Mouse (Mus musculus) CH12.LX (cell line): ENCODE results near the gene Cbr2.

Experiments
- CTCF ChIP-seq, 2 experiments: IDR thresholded peaks in 1 of 2; conservative IDR thresholded peaks in 1 of 2; 2 replicates each; pipeline ENCODE4 v1.5.1; 2011 to 2012; ENCODE audit warnings: low read depth in 2 of 2, low read length in 2 of 2, improper control_type of control experiment in 1 of 2, inconsistent platforms in 1 of 2, mild to moderate bottlenecking in 1 of 2, moderate library complexity in 1 of 2
- POLR2A ChIP-seq: IDR thresholded peaks from 2 replicates; pipeline ENCODE4 v1.6.1; 2011; ENCODE audit warnings: low read depth, mild to moderate bottlenecking, improper control_type of control experiment, low read length

DNA sequence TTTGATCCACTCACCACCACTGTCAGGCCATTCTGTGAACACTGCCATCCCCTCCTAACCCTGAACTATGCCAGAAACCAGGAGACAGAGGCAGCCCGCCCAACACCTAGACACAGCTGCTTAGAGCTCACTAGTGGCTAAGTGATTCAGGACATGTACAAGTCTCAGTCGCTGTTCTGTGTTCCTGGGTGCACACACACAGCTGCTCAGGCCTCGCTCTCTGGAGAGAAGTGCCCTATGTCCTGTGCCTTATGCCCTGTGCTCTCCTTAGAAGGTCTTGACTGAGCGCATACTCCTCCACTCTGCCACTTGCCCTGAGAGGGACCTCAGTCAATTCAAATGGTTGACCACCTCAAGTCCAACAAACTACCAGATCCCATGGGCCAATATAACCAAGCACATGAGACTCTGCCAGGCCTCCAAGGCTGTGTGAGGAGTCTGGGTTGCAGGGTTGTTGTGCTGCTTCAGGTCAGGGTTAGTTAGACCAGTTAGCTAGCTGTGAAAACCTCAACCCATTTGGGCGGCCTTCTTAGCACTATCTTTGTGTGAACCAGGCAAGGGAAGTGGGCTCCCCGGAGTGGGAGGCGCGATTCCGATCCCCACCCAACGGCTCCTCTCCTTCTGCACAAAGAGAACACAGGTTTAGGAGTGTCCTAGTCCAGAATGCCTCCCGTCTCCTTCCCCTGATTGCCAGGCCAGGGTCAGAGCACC is 3.2 kb downstream of the Cbr2 start:
- TF ChIP-seq CTCF (conservative IDR thresholded peaks at IDR 0.05 in 1 of 2, IDR thresholded peaks at IDR 0.05 in 1 of 2; ENCODE audit: low read depth in 2 of 2, low read length in 2 of 2) (no peak), POLR2A (no peak)
